Mouse (Mus musculus) ovary, postnatal 14 days (tissue): ENCODE measurements around the gene Mark4.

Experiments used
- DNase-seq: peaks from one replicate; pipeline ENCODE4 v3.0.0; 2022; ENCODE audit warnings: low spot score

The Mark4 gene

GRCm38 (mm10) chr7:19399496-19400280 lies 58.9 kb downstream of the Mark4 start:
- peak; percentile 27 for DNase-seq

- no peak for DNase-seq
Measured at GRCm38 (mm10) chr7:19394484-19394883, 64.1 kb downstream of the Mark4 start.

- DNase-seq = no peak
Measured at GRCm38 (mm10) chr7:19388699-19389413, 69.8 kb downstream of the Mark4 start.

GRCm38 (mm10) chr7:19383708-19384107 lies 74.9 kb downstream of the Mark4 start:
- no peak for DNase-seq

GRCm38 (mm10) chr7:19382166-19382541 lies 76.5 kb downstream of the Mark4 start:
- no peak for DNase-seq

- peak; percentile 99 for DNase-seq
Measured at GRCm38 (mm10) chr7:19381377-19382165, 77.0 kb downstream of the Mark4 start, which contains the start of gene Ercc2. Ercc2 (plus strand) TSS chr7:19382010.

- DNase-seq = no peak
Measured at GRCm38 (mm10) chr7:19378049-19378448, 80.6 kb downstream of the Mark4 start.

GRCm38 (mm10) chr7:19376019-19376418 lies 82.6 kb downstream of the Mark4 start:
- no peak for DNase-seq

- no peak for DNase-seq
Measured at GRCm38 (mm10) chr7:19375368-19375767, 83.3 kb downstream of the Mark4 start.
